Mouse (Mus musculus): ENCODE data around the gene Med12l.

- TF ChIP-seq CTCF (conservative IDR thresholded peaks at IDR 0.05 in 1 of 2, IDR thresholded peaks at IDR 0.05 in 1 of 2; ENCODE audit: low read depth in 2 of 2, low read length in 2 of 2) (no peak), POLR2AphosphoS2 (IDR thresholded peaks at IDR 0.05; ENCODE audit: low read depth, low read length) (no peak), POLR2A (IDR thresholded peaks at IDR 0.05; ENCODE audit: low read depth, low read length) (no peak), ZNF384 (IDR thresholded peaks at IDR 0.05; ENCODE audit: low read depth, low read length) (no peak), EP300 (IDR thresholded peaks at IDR 0.05; ENCODE audit: low read length) (no peak), ZMIZ1 (IDR thresholded peaks at IDR 0.05; ENCODE audit: low read depth, low read length) (no peak), ETS1 (conservative IDR thresholded peaks at IDR 0.05; ENCODE audit: low read depth, low read length) (no peak), UBTF (IDR thresholded peaks at IDR 0.05; ENCODE audit: low read depth, low read length) (no peak), MAFK (IDR thresholded peaks at IDR 0.05; ENCODE audit: insufficient replicate concordance, low read length) (no peak)
Observed at GRCm38 (mm10) chr3:59092702-59093101, 87.1 kb downstream of the Med12l start.
